Mouse (Mus musculus): Measurements from ENCODE around the gene Msto1. TPM values are rescaled to one million over a fixed set of nuclear protein-coding genes. Genes with fewer than 3 reads are reported as not detected.
"Not testable (repeated sequence)": the region's sequence is repeated elsewhere in the genome, so short reads cannot be mapped to it uniquely, and the experiment has no call there.

Gene Msto1
- polyA plus RNA-seq, 1 experiment, result 12.4 TPM

- H3K27me3 ChIP-seq (ENCODE audit: control insufficient read depth, insufficient read depth, low read length), result no peaks in the 10 kb centered on the region
- no peak overlapping the region for H3K4me3 ChIP-seq (ENCODE audit: low read depth, low read length)
- 82% methylated on average over 6 of the region's 6 CpGs for WGBS
- peaks cover 71% of the 10 kb centered on the region for H3K36me3 ChIP-seq (ENCODE audit: control insufficient read depth, insufficient read depth, low read length)
- no peaks in the 10 kb centered on the region for H3K4me1 ChIP-seq (ENCODE audit: control insufficient read depth, insufficient read depth, insufficient read length, low read length)
- no peak overlapping the region for H3K27ac ChIP-seq (ENCODE audit: insufficient read depth, low read depth, low read length)
- TF ChIP-seq CTCF (IDR thresholded peaks at IDR 0.05; ENCODE audit: extremely low read depth, insufficient read length, insufficient replicate concordance, low read depth, low read length) (no peak), POLR2A (IDR thresholded peaks at IDR 0.05; ENCODE audit: low read depth, low read length) (no peak)
Observed at GRCm38 (mm10) chr3:88905209-88905608, 8.6 kb downstream of the Msto1 start.

DNA sequence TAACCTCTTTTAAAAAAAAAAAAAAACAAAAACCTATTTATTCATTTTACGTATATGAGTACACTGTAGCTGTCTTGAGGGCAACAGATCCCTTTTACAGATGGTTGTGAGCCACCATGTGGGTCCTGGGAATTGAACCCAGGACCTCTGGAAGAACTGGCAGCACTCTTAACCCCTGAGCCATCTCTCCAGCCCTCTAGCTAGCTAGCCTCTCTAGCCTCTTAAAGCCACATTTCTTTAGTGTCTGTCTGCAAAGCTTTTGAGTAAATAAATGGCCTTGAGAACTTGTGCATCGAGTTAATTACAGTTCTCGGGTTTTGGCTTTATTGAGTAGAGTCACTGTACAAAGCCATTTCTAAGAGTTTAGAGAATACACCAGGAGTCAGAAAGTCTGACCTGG is 9.0 kb downstream of the Msto1 start:
- Histone ChIP-seq H3K4me1 (ENCODE audit: control insufficient read depth, insufficient read depth, insufficient read length, low read length) (no peaks in the 10 kb centered on the region), H3K36me3 (ENCODE audit: control insufficient read depth, insufficient read depth, low read length) (peaks cover 68% of the 10 kb centered on the region), H3K4me3 (ENCODE audit: low read depth, low read length) (no peak overlapping the region), H3K27ac (ENCODE audit: insufficient read depth, low read depth, low read length) (no peak overlapping the region), H3K27me3 (ENCODE audit: control insufficient read depth, insufficient read depth, low read length) (no peaks in the 10 kb centered on the region)
- 87% methylated on average over 3 of the region's 3 CpGs for WGBS
- no peak for TF ChIP-seq CTCF (IDR thresholded peaks at IDR 0.05; ENCODE audit: extremely low read depth, insufficient read length, insufficient replicate concordance, low read depth, low read length)
- no peak for TF ChIP-seq POLR2A (IDR thresholded peaks at IDR 0.05; ENCODE audit: low read depth, low read length)

DNA sequence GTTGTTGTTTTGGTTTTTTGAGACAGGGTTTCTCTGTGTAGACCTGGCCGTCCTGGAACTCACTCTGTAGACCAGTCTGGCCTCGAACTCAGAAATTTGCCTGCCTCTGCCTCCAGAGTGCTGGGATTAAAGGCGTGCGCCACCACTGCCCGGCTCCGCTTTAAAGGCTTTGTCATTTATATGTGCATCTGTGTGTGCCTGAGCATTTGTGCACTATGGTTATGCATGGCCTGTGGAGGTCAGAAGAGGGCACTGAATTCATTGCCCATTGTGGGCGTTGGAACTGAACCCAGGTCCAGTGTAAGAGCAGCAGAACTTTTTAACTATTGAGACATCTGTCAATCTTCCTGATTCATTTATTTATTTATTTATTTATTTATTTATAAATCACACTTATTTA is 20.8 kb downstream of the Msto1 start:
- not testable (repeated sequence) for H3K4me3 ChIP-seq (ENCODE audit: low read depth, low read length); H3K27me3 ChIP-seq (ENCODE audit: control insufficient read depth, insufficient read depth, low read length); H3K4me1 ChIP-seq (ENCODE audit: control insufficient read depth, insufficient read depth, insufficient read length, low read length); H3K27ac ChIP-seq (ENCODE audit: insufficient read depth, low read depth, low read length)
- peaks cover 18% of the 10 kb centered on the region for H3K36me3 ChIP-seq (ENCODE audit: control insufficient read depth, insufficient read depth, low read length)
- WGBS, result 94% methylated on average over 7 of the region's 7 CpGs

GRCm38 (mm10) chr3:88882536-88882935 is 31.3 kb downstream of the Msto1 start:
- not testable (repeated sequence) for H3K4me1 ChIP-seq (ENCODE audit: control insufficient read depth, insufficient read depth, insufficient read length, low read length); H3K36me3 ChIP-seq (ENCODE audit: control insufficient read depth, insufficient read depth, low read length); H3K27ac ChIP-seq (ENCODE audit: insufficient read depth, low read depth, low read length); H3K27me3 ChIP-seq (ENCODE audit: control insufficient read depth, insufficient read depth, low read length); H3K4me3 ChIP-seq (ENCODE audit: low read depth, low read length)
- 87% methylated on average over 4 of the region's 4 CpGs for WGBS

DNA sequence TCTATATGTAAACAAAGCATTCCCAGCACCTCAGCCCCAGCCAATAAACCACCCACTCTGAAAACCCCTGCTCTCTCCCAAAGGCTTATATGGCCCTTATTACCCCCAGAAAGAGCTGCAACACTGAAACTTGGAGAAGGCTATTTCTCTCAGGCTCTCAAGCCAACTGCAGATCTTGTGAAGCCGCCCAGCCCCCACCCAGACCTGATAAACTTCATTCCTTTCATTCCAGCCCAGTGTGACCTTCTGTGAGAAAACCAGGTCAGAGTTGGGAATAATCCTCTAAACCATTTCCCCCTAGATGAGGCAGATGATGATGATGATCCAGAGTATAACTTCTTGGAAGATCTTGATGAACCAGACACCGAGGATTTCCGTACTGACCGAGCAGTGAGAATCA is 45.4 kb downstream of the Msto1 start:
- peaks cover 17% of the 10 kb centered on the region for H3K36me3 ChIP-seq (ENCODE audit: control insufficient read depth, insufficient read depth, low read length)
- H3K4me1 ChIP-seq (ENCODE audit: control insufficient read depth, insufficient read depth, insufficient read length, low read length); H3K27ac ChIP-seq (ENCODE audit: insufficient read depth, low read depth, low read length); H3K27me3 ChIP-seq (ENCODE audit: control insufficient read depth, insufficient read depth, low read length); H3K4me3 ChIP-seq (ENCODE audit: low read depth, low read length): not testable (repeated sequence)
- 93% methylated on average over 3 of the region's 4 CpGs for WGBS

DNA sequence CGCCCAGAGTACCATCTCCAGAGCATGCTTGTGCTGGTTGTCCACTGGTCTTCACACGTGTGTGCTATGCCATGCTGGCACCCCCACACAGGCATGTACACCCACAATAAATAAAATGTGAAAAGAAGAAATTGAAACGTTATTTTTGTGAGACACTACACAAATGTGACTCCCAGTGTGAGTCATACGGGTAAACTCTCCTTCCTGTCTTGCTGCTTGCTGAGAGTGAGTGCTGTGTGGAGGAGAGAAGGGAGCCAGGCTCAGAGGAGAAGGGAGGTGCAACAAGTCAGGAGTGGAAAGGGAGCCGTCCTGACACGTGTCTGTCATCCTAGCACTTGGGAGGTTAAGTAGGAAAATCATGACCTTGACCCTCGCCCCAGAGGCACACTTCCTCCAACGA is 46.6 kb downstream of the Msto1 start:
- not testable (repeated sequence) for H3K4me3 ChIP-seq (ENCODE audit: low read depth, low read length); H3K4me1 ChIP-seq (ENCODE audit: control insufficient read depth, insufficient read depth, insufficient read length, low read length); H3K27ac ChIP-seq (ENCODE audit: insufficient read depth, low read depth, low read length); H3K27me3 ChIP-seq (ENCODE audit: control insufficient read depth, insufficient read depth, low read length)
- H3K36me3 ChIP-seq (ENCODE audit: control insufficient read depth, insufficient read depth, low read length), result peaks cover 26% of the 10 kb centered on the region
- no CpG with 5 or more reads among the region's 8 CpGs for WGBS

DNA sequence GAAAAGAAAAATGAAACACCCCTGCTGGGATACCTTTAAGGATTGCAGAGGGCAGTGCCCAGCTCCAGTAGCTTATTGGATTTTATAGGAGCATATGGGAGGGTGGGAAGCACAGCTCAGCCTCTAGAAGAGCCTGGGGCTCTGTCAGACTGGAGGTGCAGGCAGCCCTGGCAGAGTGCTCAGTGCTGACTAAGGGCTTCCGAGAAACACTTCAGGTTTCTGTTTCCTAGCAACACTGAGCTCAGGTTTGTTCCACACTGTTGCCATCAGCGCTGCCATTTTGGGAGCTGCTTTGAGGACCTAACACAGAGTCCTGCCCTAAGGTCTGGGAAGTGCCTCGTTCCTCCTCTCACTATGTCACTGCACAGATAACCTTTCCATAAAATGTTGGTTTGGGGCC is 47.1 kb downstream of the Msto1 start:
- H3K4me3 ChIP-seq (ENCODE audit: low read depth, low read length); H3K4me1 ChIP-seq (ENCODE audit: control insufficient read depth, insufficient read depth, insufficient read length, low read length); H3K27ac ChIP-seq (ENCODE audit: insufficient read depth, low read depth, low read length); H3K27me3 ChIP-seq (ENCODE audit: control insufficient read depth, insufficient read depth, low read length): not testable (repeated sequence)
- H3K36me3 ChIP-seq (ENCODE audit: control insufficient read depth, insufficient read depth, low read length), result peaks cover 26% of the 10 kb centered on the region
- WGBS, result no CpG with 5 or more reads among the region's 3 CpGs

DNA sequence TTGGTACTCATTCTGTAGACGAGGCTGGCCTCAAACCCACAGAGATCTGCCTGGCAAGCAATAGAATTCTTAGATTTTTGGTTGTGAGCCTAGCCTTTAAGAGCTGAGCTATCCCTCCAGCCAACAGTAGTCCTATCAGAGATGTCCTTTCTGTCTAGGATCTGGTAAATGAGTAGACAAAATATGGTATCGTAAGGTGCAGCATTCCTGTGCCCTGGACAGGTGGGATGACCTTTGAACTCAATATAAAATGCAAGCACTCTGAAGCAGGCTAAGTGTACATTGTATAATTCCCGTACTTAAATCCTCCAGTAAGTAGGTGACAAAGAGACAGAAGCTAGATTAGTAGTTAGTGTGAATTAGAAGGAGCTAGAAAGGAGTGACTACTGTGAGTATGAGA is 51.7 kb downstream of the Msto1 start:
- TF ChIP-seq POLR2A (IDR thresholded peaks at IDR 0.05; ENCODE audit: low read depth, low read length), result no peak
- TF ChIP-seq CTCF (IDR thresholded peaks at IDR 0.05; ENCODE audit: extremely low read depth, insufficient read length, insufficient replicate concordance, low read depth, low read length), result no peak
- no peak overlapping the region for H3K27ac ChIP-seq (ENCODE audit: insufficient read depth, low read depth, low read length)
- no peaks in the 10 kb centered on the region for H3K27me3 ChIP-seq (ENCODE audit: control insufficient read depth, insufficient read depth, low read length)
- H3K4me3 ChIP-seq (ENCODE audit: low read depth, low read length), result no peak overlapping the region
- H3K36me3 ChIP-seq (ENCODE audit: control insufficient read depth, insufficient read depth, low read length), result peaks cover 57% of the 10 kb centered on the region
- WGBS, result 53% methylated on average over 3 of the region's 3 CpGs
- no peaks in the 10 kb centered on the region for H3K4me1 ChIP-seq (ENCODE audit: control insufficient read depth, insufficient read depth, insufficient read length, low read length)
